ENCODE assay signal across 13 mouse cellular contexts in genomic region chr3:69468280-69469008, GRCm38 (mm10).
DNase-seq lines count a peak whose midpoint lies in the region; ATAC-seq and TF ChIP-seq lines count a peak whose summit lies in the region.
"Had no signal": no experiment of that assay in that cellular context is flagged by ENCODE, and none has a peak within 500 bp of the region (broad histone marks: within the 10 kb centered on the region; RNA-seq: fewer than 3 reads in every experiment).

No protein-coding gene starts in this region.

- peaks cover 31% of the 10 kb centered on the region for H3K4me1 ChIP-seq in embryonic facial prominence, embryonic 14.5 days (ENCODE audit: control insufficient read depth, insufficient read depth, low read length)

- H3K27ac ChIP-seq in gastrocnemius, adult 2 months, result peak overlapping the region; percentile 68; the same call in 1 of the 2 replicates
- H3K27ac ChIP-seq in embryonic facial prominence, embryonic 14.5 days (replicated peaks; ENCODE audit: low read depth, low read length), result no peak overlapping the region

- no peak for DNase-seq in gastrocnemius, adult 2 months
- DNase-seq in gastrocnemius, postnatal 10 days, result no peak
- DNase-seq in right cerebral cortex, adult 18-20 months, result peak; percentile 55
- no peak for DNase-seq in right cerebral cortex, adult 2 months (ENCODE audit: low spot score in 2 of 2)
- no peak for DNase-seq in embryonic facial prominence, embryonic 14.5 days (ENCODE audit: low spot score)
- DNase-seq in spleen, adult 18-20 months, result no peak
- no peak for DNase-seq in B cell, adult 2 months
- DNase-seq in layer of hippocampus, adult 9-11 months, result no peak
- DNase-seq: cerebellum, postnatal 14 days; heart, adult 18-20 months; kidney, adult 8-10 months had no signal

- intact Hi-C loops in gastrocnemius, adult 2 months (cut with DNase I), result no loop called here

- H3K36me3 ChIP-seq in embryonic facial prominence, embryonic 14.5 days (ENCODE audit: control insufficient read depth, insufficient read depth, low read length), result no peaks in the 10 kb centered on the region

- no peaks in the 10 kb centered on the region for H3K9me3 ChIP-seq in embryonic facial prominence, embryonic 14.5 days (ENCODE audit: control insufficient read depth, low read length)

- no peak overlapping the region for H3K9ac ChIP-seq in embryonic facial prominence, embryonic 14.5 days (ENCODE audit: low read depth, low read length)

- peak overlapping the region; percentile 3; the same call in 1 of the 2 replicates for H3K4me2 ChIP-seq in embryonic facial prominence, embryonic 14.5 days (ENCODE audit: low read depth, low read length)

- 27% methylated on average over 9 of the region's 9 CpGs for WGBS in embryonic facial prominence, embryonic 14.5 days

- H3K4me3 ChIP-seq in gastrocnemius, adult 2 months, result peak overlapping the region; percentile 28; the same call in 1 of the 2 replicates
- H3K4me3 ChIP-seq in embryonic facial prominence, embryonic 14.5 days (ENCODE audit: low read depth, low read length), result no peak overlapping the region
- H3K4me3 ChIP-seq: erythroblast, embryonic 14.5 days had no signal

- peaks cover 4% of the 10 kb centered on the region for H3K27me3 ChIP-seq in embryonic facial prominence, embryonic 14.5 days (replicated peaks; ENCODE audit: control insufficient read depth, insufficient read depth, low read length)
- H3K27me3 ChIP-seq: CH12.LX had no signal

- ATAC-seq in embryonic facial prominence, embryonic 14.5 days (ENCODE audit: low read depth), result no peak

- no peak for TF ChIP-seq CTCF in gastrocnemius, adult 2 months (IDR thresholded peaks at IDR 0.05)
